Mouse (Mus musculus): ENCODE measurements around the gene Chmp1a. TPM values are rescaled to one million over a fixed set of nuclear protein-coding genes. Genes with fewer than 3 reads are reported as not detected.
"Not testable (repeated sequence)": the region's sequence is repeated elsewhere in the genome, so short reads cannot be mapped to it uniquely, and the experiment has no call there.

Chmp1a gene
- polyA plus RNA-seq (2017; shearing (Covaris generic)) = 100 to 1,000 TPM; 108 to 109 TPM

GRCm38 (mm10) chr8:123212321-123213117, at the start of gene Chmp1a, which contains the start of gene Spata33:
Gene Chmp1a (minus strand): TSS chr8:123212763.
Gene Spata33 (plus strand): TSS chr8:123212832.
- peak; percentile 89 for ATAC-seq

DNA sequence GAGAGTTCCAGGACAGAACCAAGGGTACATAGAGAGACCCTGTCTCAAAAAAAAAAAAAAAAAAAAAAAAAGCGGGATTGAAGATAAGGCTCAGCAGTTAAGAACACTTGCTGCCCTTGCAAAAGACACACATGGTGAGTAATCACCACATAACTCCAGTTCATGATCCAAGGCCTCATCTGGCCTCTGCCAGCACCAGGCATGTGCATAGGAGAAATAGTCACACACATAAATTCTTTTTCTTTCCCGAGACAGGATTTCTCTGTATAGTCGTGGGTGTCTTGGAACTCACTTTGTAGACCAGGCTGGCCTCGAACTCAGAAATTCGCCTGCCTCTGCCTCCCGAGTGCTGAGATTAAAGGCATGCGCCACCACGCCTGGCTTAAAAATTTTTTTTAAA, 45.0 kb upstream of the Chmp1a start:
- not testable (repeated sequence) for ATAC-seq

DNA sequence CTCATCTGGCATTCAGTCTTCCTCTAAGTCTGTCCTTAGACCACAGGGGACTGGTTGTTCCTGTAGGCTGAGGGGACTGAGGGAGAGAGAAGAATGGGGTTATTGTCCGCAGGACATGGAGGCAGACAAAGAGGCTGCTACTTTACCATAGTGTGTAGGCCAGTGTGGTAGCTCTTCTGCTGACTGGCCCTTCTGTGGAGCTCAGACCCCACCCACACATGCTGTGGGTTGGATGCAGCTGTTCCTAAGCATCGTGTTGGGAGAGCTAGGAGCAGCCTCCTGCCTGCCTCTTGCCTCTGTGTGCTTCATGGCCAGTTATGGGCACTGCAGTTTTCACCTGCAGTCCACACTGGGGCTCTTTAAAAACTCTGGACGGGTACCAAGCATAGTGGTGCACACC, 44.6 kb upstream of the Chmp1a start:
- no peak for ATAC-seq

- no peak for ATAC-seq
These were observed 42.6 kb upstream of the Chmp1a start for GRCm38 (mm10) chr8:123255170-123255569.

- ATAC-seq = peak; percentile 77
These were observed 41.7 kb upstream of the Chmp1a start, which contains the start of the genes Zfp276 and Vps9d1 for GRCm38 (mm10) chr8:123254099-123254885. Gene Zfp276 (plus strand): TSS chr8:123254195. Gene Vps9d1 (minus strand): TSS chr8:123254348.

GRCm38 (mm10) chr8:123253451-123254098, 41.0 kb upstream of the Chmp1a start:
- peak; percentile 14 for ATAC-seq

DNA sequence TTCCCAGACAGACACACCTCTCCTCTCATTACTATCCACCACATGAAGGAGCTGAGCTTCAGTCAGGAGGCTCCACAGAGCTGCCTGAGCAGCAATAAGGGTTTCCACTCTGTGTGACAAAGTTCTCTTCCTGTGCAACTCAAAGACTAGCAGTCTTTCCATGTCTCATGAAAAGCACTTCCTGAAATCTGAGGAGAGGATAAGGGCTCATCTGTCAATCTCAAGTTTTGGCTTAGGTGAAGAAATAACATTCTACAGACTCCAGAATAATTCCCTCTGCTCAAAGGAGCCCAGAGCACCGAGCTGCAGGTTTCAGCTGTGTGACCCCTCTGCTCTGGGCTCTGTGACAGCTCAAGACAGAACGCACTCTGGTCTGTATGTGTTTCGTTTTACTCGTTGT, 40.4 kb upstream of the Chmp1a start:
- no peak for ATAC-seq

DNA sequence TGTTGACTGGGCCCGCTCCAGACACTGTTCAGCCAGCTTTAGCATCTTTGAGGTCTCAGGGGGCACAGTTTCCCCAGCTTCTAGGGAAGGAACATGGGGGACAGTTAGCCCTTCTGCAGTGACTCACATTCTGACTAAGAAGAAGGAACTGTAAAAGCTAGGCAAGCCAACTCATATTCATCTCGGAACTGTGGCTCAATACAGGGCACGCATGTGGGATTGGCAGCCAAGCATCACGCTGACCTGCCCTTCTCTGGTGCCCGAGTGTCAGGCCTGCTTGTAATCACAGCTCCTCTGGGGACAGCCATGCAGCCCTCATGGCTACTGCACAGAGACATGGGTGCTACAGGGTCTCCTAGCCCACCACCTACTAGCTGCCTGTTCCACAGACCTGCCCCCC, 38.4 kb upstream of the Chmp1a start:
- ATAC-seq = no peak

GRCm38 (mm10) chr8:123248596-123248995, 36.0 kb upstream of the Chmp1a start:
- ATAC-seq = no peak

DNA sequence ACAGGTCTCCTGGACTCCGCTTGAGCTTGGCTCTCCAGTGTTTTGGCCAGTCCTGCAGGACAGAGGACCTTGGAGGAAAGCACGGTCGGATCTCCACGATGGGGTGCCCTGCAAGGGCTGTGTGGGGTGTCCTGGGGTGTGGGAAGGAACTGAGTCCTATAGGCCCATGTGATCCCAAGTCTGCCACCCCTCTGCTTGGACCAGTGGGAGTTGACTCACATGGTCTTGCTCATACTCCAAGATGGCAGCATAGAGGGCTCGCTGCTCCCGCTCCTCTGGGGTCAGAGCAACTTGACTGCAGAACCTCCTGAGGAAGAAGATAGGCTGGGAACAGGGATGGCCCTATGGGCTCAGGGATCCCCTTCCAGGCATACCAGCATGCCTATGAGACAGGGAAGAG, 35.2 kb upstream of the Chmp1a start:
- ATAC-seq = no peak

DNA sequence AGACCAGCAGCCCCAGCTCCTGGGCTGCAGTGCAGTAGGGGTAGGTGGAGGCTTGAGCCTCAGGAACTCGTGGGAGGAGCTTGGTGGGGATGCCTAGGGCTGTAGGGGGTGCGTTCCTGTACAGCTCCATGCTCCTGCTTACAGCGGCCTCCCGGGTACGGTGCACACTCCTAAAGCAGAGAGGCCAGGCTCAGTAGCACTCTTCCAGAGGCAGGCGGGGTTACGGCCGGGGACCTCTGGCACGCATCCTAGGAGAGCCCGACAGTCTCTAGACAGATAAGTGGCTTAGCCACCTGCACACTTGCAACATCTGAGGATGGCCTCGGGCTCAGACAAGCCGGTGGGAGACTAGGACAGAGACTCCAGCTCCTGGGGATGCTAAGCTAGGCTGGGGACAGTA, 33.0 kb upstream of the Chmp1a start:
- ATAC-seq = no peak

DNA sequence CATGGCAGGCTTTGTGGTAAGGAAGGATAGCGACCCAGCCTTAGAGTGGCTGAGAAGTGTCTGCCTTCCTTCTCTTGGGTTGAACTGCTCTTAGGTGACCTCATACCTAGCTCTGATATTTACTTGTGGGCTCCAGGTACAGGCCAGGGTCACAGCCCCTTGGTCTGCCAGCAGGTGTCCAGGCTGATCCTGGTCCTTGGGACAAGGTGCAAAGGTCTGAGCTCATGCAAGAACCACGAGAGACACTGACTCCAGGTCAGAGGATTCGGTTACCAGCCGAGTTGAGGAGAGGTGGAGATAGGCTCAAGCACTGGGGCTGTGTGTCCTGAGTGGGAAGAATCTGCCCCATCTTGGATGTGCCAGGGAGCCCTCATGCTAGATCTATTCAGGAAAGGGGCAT, 31.8 kb upstream of the Chmp1a start:
- ATAC-seq = no peak

- no peak for ATAC-seq
These were observed 30.5 kb upstream of the Chmp1a start for GRCm38 (mm10) chr8:123243053-123243452.

DNA sequence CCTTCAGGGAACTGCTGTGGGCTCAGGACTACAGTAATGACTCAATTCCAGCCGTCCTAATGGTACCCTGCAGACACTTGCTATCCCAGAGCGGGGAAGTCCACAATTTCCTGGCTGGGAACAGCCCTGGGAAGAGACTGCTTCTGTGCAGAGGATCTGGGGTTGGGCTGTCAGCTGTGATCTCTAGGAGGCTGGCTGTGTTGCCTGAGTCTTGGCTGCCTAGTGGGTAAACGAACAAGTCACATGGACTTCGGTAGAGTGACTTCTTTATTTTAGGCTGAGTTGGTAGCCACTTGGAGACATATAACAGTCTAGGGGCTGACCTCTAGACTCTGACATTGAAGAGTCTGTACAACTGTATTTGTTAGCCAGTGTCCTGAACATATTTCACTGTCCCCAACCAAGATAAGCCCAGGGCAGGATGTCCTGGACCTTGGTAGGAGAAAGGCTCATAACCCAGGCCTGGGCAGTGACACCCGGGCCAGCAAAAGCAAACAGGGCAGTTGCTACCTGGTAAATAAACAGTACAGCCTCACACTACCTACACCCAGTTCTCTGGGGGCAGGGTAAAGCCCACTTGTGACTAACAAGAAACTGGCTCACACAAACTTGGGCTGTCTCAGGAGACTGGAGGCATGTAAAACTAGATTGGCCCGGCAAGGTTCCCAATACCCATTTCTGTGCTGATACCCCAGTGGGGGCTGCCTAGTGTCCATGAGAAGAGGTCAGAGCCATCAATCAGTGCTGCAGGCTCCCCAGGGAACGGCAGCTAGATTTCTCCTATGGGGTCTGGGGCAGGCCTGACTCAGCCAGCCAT, 29.8 kb upstream of the Chmp1a start:
- no peak for ATAC-seq

DNA sequence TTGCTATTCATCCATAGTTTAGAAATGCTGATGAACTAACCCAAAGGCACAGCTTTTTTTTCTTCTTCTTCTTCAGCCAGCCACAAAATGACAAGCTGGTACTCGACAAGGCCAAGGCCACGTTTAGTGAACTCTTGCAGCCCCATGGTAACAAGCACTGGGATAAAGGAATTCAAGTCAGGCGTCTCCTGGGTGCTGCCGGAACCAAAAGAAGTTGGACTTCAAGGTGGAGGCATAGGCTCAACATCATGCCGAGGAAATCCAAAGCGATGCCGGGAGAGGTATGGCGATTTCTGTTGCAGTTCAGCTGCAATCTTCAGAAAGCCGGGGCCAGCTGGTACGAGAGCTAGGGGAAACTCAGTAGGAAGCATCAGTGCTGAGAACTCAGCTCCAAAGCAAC, 26.8 kb upstream of the Chmp1a start:
- ATAC-seq = no peak

- peak; percentile 99 for ATAC-seq
These were observed 23.2 kb upstream of the Chmp1a start, which contains the start of gene Spata2l for GRCm38 (mm10) chr8:123235520-123236497. Gene Spata2l (minus strand): TSS chr8:123236233.

DNA sequence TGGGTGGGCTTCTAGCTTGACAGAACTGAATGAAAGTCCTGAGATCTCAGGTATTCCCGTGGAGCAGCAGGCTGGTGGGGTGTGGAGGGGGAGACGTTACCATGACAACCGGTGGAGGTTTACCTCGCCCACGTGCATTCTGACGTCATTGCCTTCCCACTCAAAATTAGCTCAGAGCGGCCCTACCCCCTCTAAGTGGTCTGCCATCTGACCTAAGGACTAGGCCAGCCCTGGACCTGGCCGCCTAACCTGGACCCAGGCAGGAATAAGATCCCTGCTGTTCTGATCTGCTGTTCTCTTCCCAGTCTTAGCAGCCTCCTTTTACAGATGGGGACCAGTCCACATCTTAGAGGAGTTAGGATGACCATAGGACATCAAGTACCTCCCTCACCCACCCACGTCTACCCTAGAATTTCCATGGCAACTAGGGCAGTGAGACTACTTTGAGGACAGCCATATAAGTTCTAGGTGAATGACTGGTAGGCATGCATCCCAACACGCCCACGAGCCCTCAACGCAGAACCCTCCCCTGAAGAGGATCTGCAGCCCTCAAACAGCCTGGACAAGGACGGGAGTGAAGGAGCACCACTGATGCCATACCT, 22.5 kb upstream of the Chmp1a start:
- ATAC-seq = no peak

- no peak for ATAC-seq
These were observed 21.2 kb upstream of the Chmp1a start for GRCm38 (mm10) chr8:123233760-123234159.

GRCm38 (mm10) chr8:123233300-123233699, 20.7 kb upstream of the Chmp1a start:
- ATAC-seq = no peak

DNA sequence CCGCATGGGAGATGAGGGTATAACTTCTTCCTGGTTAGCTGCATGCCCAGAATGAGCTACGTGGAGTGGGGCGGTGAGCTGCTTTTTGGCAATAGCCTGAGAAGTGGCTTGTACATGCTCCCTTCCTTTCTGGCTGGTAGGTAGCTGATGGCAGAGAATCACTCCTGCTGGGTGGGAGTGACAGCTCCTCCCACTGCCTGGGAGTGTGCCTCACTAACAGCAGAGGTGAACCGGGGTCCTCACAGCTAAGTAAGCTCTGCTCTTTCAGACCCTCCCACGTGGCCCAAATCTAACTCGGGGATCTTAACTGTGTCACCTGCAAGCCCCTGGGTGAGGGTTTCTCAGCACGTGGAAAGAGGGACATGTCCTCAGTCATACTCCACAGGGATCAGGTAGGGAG, 20.0 kb upstream of the Chmp1a start:
- ATAC-seq = no peak

Measured in activated CD4-positive, CD25-positive, alpha-beta regulatory T cell, adult 4 months (primary cell).